Mouse (Mus musculus): ENCODE measurements around the gene Rps19bp1. TPM values are rescaled to one million over a fixed set of nuclear protein-coding genes. Genes with fewer than 3 reads are reported as not detected.

The Rps19bp1 gene
- polyA plus RNA-seq, 1 experiment from 2014 or later = 57.3 TPM

Other genes with a start within 250 kb of the Rps19bp1 start
- gene Pdgfb, start 249.3 kb downstream of the Rps19bp1 start, polyA plus RNA-seq (2015; fragmentation: Nextera tagmentation; extraction: Ambion mirVana) = 3.8 and 5.1 TPM in 2 replicates
- gene Syngr1, start 173.0 kb downstream of the Rps19bp1 start, polyA plus RNA-seq (2015; fragmentation: Nextera tagmentation; extraction: Ambion mirVana) = 10.9 and 11.2 TPM in 2 replicates
- 1,112 and 1,115 TPM in 2 replicates for gene Rpl3, start 172.4 kb downstream of the Rps19bp1 start, polyA plus RNA-seq (2015; fragmentation: Nextera tagmentation; extraction: Ambion mirVana)
- 34.6 and 39.1 TPM in 2 replicates for gene Tab1, start 131.2 kb downstream of the Rps19bp1 start, polyA plus RNA-seq (2015; fragmentation: Nextera tagmentation; extraction: Ambion mirVana)
- gene Mgat3, start 90.6 kb downstream of the Rps19bp1 start, polyA plus RNA-seq (2015; fragmentation: Nextera tagmentation; extraction: Ambion mirVana) = 6.4 and 7.3 TPM in 2 replicates
- 35.3 and 37.6 TPM in 2 replicates for gene Mief1, start 30.3 kb downstream of the Rps19bp1 start, polyA plus RNA-seq (2015; fragmentation: Nextera tagmentation; extraction: Ambion mirVana)
- gene AC140267.1, start 28.5 kb downstream of the Rps19bp1 start, polyA plus RNA-seq (2015; fragmentation: Nextera tagmentation; extraction: Ambion mirVana) = not detected in 2 replicates
- gene Atf4, start 9.1 kb downstream of the Rps19bp1 start, polyA plus RNA-seq (2015; fragmentation: Nextera tagmentation; extraction: Ambion mirVana) = 127 and 131 TPM in 2 replicates
- gene Cacna1i, start 22.9 kb upstream of the Rps19bp1 start, polyA plus RNA-seq (2015; fragmentation: Nextera tagmentation; extraction: Ambion mirVana) = 0.03 TPM in 1 of 2 replicates, not detected in the other

Data from kidney, embryonic 15.5 days (tissue).